Mouse (Mus musculus) kidney, embryonic 15.5 days (tissue): ENCODE measurements around the gene Ube2l6. TPM values are rescaled to one million over a fixed set of nuclear protein-coding genes. Genes with fewer than 3 reads are reported as not detected.
A peak's percentile ranks its signal among the peaks of the same experiment; 100 is the strongest.

ENCODE experiments used
- ATAC-seq: fragments of 200-750 bp; cut with Nextera tagmentation; replicated peaks from 2 replicates; pipeline ENCODE4 v1.8.0; 2017; ENCODE audit warnings: moderate TSS enrichment; ENCODE audit not compliant: low FRiP score
- H3K27ac ChIP-seq: fragments of 300-500 bp; sonication (generic); 2 replicates; pipeline ENCODE4 v1.5.1; 2015; ENCODE audit warnings: mild to moderate bottlenecking, inconsistent platforms
- H3K27me3 ChIP-seq: fragments of 300-500 bp; sonication (generic); 2 replicates; pipeline ENCODE4 v1.6.1; 2015; ENCODE audit warnings: inconsistent platforms
- H3K36me3 ChIP-seq: fragments of 300-500 bp; sonication (generic); 2 replicates; pipeline ENCODE4 v1.6.1; 2015; ENCODE audit warnings: inconsistent platforms
- H3K4me1 ChIP-seq: fragments of 300-500 bp; sonication (generic); 2 replicates; pipeline ENCODE4 v1.6.1; 2015; ENCODE audit warnings: inconsistent platforms
- H3K4me2 ChIP-seq: fragments of 300-500 bp; sonication (generic); 2 replicates; pipeline ENCODE4 v1.6.1; 2015; ENCODE audit warnings: moderate library complexity, mild to moderate bottlenecking, inconsistent platforms
- H3K4me3 ChIP-seq: fragments of 300-500 bp; sonication (generic); replicated peaks from 2 replicates; pipeline ENCODE4 v1.5.1; 2015; ENCODE audit warnings: mild to moderate bottlenecking, inconsistent platforms
- H3K9ac ChIP-seq: fragments of 300-500 bp; sonication (generic); 2 replicates; pipeline ENCODE4 v1.6.1; 2015; ENCODE audit warnings: mild to moderate bottlenecking, inconsistent platforms
- H3K9me3 ChIP-seq: fragments of 300-500 bp; sonication (generic); replicated peaks from 2 replicates; pipeline ENCODE4 v1.6.1; 2016; ENCODE audit warnings: inconsistent platforms
- WGBS: fragments of 180-500 bp; shearing (Covaris S2); methylation state at CpG from one replicate; pipeline ENCODE4 v1.1.7; 2015; ENCODE audit warnings: mixed read lengths; 5-methylcytosine and 5-hydroxymethylcytosine counted together
- polyA plus RNA-seq: library from polyadenylated mRNA; unstranded; fragments of >200 nt; fragmentation: Nextera tagmentation; extraction: Ambion mirVana; gene quantifications from 2 replicates; pipeline ENCODE4 v1.2.1, GENCODE M21; 2015

Ube2l6 gene
- polyA plus RNA-seq, 1 experiment from 2014 or later, result 51.1 TPM

DNA sequence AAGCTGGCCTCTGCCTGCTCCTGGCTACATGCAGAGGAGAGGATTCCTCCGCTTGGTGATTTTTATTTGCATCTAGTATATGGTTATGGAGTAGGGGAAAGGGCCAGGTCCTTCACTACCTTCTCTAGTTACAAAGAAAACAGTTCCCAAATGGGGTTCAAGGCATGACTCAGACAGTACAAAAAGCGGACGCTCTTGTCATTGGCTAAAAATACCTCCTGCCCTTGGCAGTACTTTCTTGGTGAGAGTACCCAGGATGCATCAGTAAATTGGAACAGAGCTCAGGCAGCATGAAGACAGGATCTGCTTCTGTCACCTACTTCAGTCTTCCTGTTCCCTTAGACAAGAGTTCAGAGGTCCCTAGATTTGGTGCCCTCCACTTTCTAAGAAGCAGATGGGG, 21.2 kb downstream of the Ube2l6 start:
- no peak overlapping the region for H3K4me3 ChIP-seq
- WGBS, result 22% methylated on average over 3 of the region's 3 CpGs

DNA sequence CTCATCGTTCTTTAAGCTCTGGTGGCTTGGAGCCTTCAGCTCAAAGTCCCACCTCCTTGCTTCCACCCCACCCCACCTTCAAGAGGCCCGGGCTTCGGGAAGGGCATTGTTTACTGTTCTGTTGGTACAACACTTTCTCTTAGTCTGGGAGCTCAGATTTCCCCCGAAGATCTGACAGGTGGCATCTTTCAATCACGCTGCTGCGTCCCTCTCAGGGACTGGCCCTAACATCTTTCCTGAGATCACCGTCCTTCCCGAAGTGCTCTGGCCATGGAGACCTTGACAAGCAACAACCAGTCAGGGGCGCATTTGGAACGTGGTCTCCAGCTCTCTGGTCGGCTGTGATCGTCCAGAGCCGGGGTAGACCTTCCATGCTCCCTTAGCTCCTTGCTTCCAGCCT, 23.9 kb downstream of the Ube2l6 start, which contains the start of gene Smtnl1:
TSS of gene Smtnl1 (minus strand) at position 101 of the 400 bp plus-strand sequence.
- Histone ChIP-seq H3K27ac (0 out of 2 replicates have a peak within 1 kb of the TSS, but pooled peaks have one; percentile 29), H3K9me3 (no peaks in the 10 kb centered on the region), H3K4me1 (peaks cover 9% of the 10 kb centered on the region), H3K4me2 (no peak within 1 kb of the TSS), H3K27me3 (no peaks in the 10 kb centered on the region), H3K4me3 (no peak within 1 kb of the TSS), H3K36me3 (no peaks in the 10 kb centered on the region), H3K9ac (no peak within 1 kb of the TSS)
- 52% methylated on average over 13 of the region's 13 CpGs for WGBS
- ATAC-seq, result no peak

More for the DNA sequence above, 21.2 kb downstream of the Ube2l6 start:
- Histone ChIP-seq H3K36me3 (no peaks in the 10 kb centered on the region), H3K9me3 (no peaks in the 10 kb centered on the region), H3K27me3 (no peaks in the 10 kb centered on the region), H3K4me2 (no peak overlapping the region), H3K4me1 (peaks cover 6% of the 10 kb centered on the region; the same call in 1 of the 2 replicates), H3K27ac (no peak overlapping the region), H3K9ac (no peak overlapping the region)
- no peak for ATAC-seq

DNA sequence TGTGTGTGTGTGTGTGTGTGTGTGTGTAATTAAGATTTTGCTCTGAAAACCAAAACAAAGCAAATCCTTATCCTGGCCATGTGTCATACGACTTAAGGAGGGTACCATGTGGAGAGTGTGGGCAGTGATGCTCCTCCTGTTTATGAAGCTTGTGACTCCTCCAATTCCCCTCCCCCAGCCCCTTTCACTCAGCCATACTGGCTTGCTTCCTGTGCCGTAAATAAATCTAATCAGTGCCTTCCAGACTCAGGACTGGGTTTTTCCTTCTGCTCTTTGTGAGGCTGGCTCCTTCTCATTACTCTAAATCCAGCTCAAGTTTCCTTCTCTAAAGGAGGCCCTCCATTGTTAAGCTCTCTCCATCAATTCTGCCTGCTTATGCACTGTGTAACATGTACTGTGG, 24.6 kb downstream of the Ube2l6 start:
- no peak for ATAC-seq

DNA sequence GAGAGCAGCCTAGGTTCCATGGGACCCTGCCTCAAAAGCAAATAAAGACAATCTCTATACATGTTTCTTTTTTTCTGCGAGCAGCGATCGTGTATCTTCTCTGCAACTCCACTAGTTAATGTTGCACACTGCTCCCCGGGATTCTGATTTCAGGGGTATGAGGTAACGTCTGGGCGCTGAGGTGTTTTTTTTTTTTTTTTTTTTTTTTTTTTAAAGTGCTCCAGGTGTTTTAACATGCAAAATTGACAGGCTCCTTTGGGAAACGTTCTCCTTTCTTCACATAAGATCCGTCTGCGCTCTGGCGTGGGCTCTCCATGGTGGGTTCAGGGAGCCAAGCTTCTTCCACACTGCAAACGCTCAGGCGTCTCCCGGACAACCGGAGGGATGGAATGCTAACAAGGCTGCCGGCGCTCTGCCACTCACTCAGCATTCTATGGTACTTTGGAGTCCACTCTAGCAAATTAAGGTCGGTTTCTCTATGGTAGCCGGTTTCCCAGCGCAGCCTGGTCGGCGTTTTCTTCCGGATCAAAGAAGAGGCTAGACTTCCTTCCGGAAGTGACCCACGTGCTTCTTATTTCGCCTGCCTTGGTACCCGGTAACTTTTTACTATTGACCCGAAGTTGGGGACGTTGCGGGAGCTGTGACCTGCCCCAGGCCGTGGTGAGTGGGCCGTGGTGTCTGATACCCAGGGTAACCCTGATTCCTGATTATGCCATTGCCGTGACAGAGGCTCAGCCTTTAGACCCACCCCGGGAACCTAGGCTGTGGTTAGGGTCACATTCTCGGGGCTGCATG, 28.1 kb downstream of the Ube2l6 start, which contains the start of gene Timm10:
TSS of gene Timm10 (plus strand) at position 510 of the 795 bp plus-strand sequence.
- H3K4me2 ChIP-seq, result peak within 1 kb of the TSS; percentile 85
- H3K27ac ChIP-seq, result 0 out of 2 replicates have a peak within 1 kb of the TSS, but pooled peaks have one; percentile 34
- H3K36me3 ChIP-seq, result peaks cover 19% of the 10 kb centered on the region
- WGBS, result under 1% methylated on average over 34 of the region's 34 CpGs
- H3K9me3 ChIP-seq, result no peaks in the 10 kb centered on the region
- H3K4me1 ChIP-seq, result peaks cover 14% of the 10 kb centered on the region
- peak within 1 kb of the TSS; percentile 65 for H3K4me3 ChIP-seq
- no peaks in the 10 kb centered on the region for H3K27me3 ChIP-seq
- peak; percentile 90 for ATAC-seq
- H3K9ac ChIP-seq, result peak within 1 kb of the TSS; percentile 69

More for the DNA sequence above, 24.6 kb downstream of the Ube2l6 start:
- Histone ChIP-seq H3K27me3 (no peaks in the 10 kb centered on the region), H3K9me3 (no peaks in the 10 kb centered on the region), H3K4me2 (no peak overlapping the region), H3K4me3 (no peak overlapping the region), H3K9ac (no peak overlapping the region), H3K4me1 (peaks cover 13% of the 10 kb centered on the region), H3K27ac (0 out of 2 replicates have a peak overlapping the region, but pooled peaks have one; percentile 29), H3K36me3 (no peaks in the 10 kb centered on the region)
- 19% methylated on average over 2 of the region's 2 CpGs for WGBS

DNA sequence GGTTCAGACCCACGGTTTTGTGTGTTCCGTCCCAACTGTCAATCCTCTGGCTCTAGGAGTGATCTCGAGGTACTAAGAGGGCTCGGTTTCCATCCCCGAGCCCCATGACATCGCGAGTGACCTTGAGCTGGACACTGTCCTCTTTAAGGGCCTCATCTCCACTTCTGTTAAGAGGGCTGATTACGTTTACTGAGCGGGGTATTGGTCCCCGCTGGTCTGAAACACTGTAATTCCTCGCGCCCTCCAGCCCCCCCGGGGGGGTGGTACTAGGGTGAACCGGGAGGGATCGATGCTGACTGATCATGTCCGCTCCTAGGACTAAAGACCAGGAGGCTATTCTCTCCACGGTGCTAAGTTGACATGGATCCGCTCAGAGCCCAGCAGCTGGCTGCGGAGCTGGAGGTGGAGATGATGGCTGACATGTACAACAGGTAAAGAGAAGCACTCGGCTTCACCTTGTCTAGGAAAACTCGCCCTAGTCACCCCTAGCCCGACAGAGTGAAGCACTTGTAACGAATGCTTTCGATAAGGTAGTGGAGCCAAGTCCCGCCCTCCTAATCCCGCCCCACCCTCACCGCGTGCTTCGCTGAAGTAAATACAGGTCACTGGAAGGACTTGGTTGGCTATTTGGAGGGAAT, 28.8 kb downstream of the Ube2l6 start:
- Histone ChIP-seq H3K36me3 (peaks cover 19% of the 10 kb centered on the region), H3K27ac (0 out of 2 replicates have a peak overlapping the region, but pooled peaks have one; percentile 34), H3K27me3 (no peaks in the 10 kb centered on the region), H3K4me3 (peak overlapping the region; percentile 65), H3K4me1 (peaks cover 18% of the 10 kb centered on the region), H3K9me3 (no peaks in the 10 kb centered on the region), H3K4me2 (peak overlapping the region; percentile 85), H3K9ac (peak overlapping the region; percentile 69)
- peak; percentile 33 for ATAC-seq
- WGBS, result under 1% methylated on average over 29 of the region's 29 CpGs

DNA sequence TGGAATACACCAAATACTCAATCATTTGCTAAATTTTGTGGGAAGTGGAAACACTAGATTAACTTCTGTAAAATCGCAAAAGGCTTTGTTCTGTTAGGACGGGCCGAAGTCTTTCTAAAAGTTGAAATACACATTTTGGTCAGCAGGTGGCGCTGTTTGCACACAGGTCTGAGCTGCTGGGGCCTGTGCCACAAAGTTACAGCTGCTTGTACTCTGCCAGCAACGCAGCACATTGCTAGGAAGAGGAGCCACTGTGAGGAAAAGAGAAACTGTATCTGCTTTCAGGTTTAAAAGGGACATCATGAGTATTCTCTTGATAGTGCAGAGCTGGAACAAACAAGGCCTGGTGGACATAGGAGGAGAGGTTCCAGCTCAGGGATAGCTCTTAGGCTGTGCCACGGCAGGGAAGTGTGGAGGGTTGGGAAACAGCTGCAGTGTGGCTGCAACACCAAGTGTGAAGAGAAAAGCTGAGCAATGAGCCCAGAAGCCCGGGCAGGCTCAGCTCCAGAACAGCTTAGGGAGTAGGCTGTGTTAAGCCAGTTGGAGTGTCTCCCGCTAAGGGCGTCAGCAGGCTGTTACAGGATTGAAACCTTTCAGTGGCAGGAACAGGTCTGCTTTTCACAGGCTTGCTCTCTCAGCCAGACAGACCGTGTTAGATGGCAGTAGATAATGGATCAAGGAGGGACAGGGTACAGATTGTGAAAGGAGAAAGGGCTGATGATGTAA, 33.2 kb downstream of the Ube2l6 start:
- H3K9me3 ChIP-seq, result no peaks in the 10 kb centered on the region
- 0 out of 2 replicates have a peak overlapping the region, but pooled peaks have one; percentile 41 for H3K27ac ChIP-seq
- H3K4me2 ChIP-seq, result no peak overlapping the region
- 30% methylated on average over 10 of the region's 10 CpGs for WGBS
- no peak overlapping the region for H3K4me3 ChIP-seq
- 0 out of 2 replicates have a peak overlapping the region, but pooled peaks have one; percentile 7 for H3K9ac ChIP-seq
- H3K27me3 ChIP-seq, result peaks cover under 1% of the 10 kb centered on the region; the same call in 1 of the 2 replicates
- H3K36me3 ChIP-seq, result peaks cover 19% of the 10 kb centered on the region
- peaks cover 8% of the 10 kb centered on the region; the same call in 1 of the 2 replicates for H3K4me1 ChIP-seq
- ATAC-seq, result peak; percentile 70

DNA sequence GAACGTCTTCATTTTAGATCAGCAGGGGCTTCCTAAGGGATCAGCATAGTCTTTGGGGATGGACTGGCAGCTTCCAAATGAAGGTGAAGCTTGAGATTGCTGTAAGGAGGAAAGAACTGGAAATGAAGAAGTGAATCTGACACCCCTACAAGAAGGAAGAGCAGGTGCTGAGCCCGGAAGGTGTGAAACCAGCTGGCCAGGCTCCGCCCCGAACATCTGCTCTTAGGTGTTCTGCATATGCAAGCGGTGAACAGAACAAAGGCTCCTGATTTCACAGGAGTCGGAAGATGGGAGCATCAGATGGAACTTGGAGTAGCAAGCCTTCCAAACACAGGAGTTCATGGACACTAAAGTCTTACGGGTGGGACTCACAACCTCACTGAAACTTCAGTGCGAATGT, 38.5 kb downstream of the Ube2l6 start:
- 57% methylated on average over 8 of the region's 8 CpGs for WGBS
- H3K27ac ChIP-seq, result no peak overlapping the region
- H3K4me1 ChIP-seq, result peaks cover 31% of the 10 kb centered on the region
- peaks cover 23% of the 10 kb centered on the region for H3K27me3 ChIP-seq
- no peak overlapping the region for H3K4me2 ChIP-seq
- ATAC-seq, result no peak
- no peak overlapping the region for H3K9ac ChIP-seq
- H3K9me3 ChIP-seq, result no peaks in the 10 kb centered on the region
- H3K36me3 ChIP-seq, result no peaks in the 10 kb centered on the region
- no peak overlapping the region for H3K4me3 ChIP-seq

DNA sequence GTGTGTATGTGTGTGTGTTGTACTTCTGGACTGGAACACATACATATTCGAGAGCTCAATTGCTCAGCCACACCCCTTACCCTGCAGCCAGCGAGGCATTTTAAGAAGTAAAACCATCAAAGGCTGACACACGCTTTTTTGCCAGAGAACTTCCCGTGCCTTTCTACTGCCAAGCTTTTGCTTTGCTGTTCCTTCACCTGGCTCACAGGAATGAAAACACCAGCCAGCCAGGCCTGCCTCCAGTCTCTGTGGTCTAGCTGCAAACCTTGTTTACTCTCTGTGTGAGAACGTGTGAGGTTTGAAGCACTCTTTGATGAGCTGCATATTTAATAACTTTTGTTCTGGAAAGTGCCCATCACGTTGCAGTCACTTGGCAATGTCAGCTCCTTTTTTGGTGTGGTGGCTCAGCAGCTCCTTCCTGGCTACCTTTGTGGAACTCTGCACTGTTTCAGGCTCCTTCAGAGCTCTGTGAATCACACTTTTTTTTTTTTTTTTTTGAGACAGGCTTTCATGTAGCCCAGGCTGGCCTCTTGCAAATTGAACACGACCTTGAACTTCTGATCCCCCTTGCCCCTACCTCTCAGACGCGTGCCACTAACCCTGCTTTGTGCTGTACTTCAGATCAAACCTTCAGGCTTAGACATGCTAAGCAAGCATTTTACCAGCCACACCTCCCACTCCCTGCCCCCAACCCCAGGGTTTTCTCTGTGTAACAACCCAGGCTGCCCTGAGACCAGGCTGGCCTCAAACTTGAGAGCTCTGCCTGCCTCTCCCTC, 39.4 kb downstream of the Ube2l6 start:
- no peak for ATAC-seq
- Histone ChIP-seq H3K9ac (no peak overlapping the region), H3K27me3 (peaks cover 23% of the 10 kb centered on the region), H3K9me3 (no peaks in the 10 kb centered on the region), H3K27ac (no peak overlapping the region), H3K4me2 (peak overlapping the region; percentile 95; the same call in 1 of the 2 replicates), H3K4me1 (peaks cover 33% of the 10 kb centered on the region), H3K4me3 (0 out of 2 replicates have a peak overlapping the region, but pooled peaks have one; percentile 73), H3K36me3 (no peaks in the 10 kb centered on the region)
- 37% methylated on average over 9 of the region's 9 CpGs for WGBS

DNA sequence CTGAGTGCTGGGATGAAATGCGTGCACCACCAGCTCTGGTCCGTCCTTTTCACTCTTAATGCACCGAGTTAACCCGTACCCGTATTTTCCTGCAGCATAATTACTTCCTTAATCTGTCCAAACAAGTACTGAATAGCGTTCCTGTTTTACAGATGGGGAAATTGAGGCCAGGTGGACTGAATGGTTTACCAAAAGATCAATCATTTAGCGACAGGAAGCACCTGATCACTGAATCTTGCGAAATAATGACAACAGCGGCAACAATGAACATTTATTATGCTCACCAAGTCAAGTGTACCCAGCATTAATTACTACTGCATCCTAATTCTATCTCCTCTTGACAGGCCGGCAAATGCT, 39.9 kb downstream of the Ube2l6 start, which contains the start of gene Slc43a1:
TSS of gene Slc43a1 (plus strand) at position 258 of the 357 bp plus-strand sequence.
- peaks cover 23% of the 10 kb centered on the region for H3K27me3 ChIP-seq
- peak within 1 kb of the TSS; percentile 73 for H3K4me3 ChIP-seq
- peak within 1 kb of the TSS; percentile 93 for H3K27ac ChIP-seq
- no peaks in the 10 kb centered on the region for H3K9me3 ChIP-seq
- 19% methylated on average over 10 of the region's 10 CpGs for WGBS
- no peaks in the 10 kb centered on the region for H3K36me3 ChIP-seq
- peak within 1 kb of the TSS; percentile 81 for H3K9ac ChIP-seq
- peak within 1 kb of the TSS; percentile 95 for H3K4me2 ChIP-seq
- H3K4me1 ChIP-seq, result peaks cover 33% of the 10 kb centered on the region
- ATAC-seq, result no peak

DNA sequence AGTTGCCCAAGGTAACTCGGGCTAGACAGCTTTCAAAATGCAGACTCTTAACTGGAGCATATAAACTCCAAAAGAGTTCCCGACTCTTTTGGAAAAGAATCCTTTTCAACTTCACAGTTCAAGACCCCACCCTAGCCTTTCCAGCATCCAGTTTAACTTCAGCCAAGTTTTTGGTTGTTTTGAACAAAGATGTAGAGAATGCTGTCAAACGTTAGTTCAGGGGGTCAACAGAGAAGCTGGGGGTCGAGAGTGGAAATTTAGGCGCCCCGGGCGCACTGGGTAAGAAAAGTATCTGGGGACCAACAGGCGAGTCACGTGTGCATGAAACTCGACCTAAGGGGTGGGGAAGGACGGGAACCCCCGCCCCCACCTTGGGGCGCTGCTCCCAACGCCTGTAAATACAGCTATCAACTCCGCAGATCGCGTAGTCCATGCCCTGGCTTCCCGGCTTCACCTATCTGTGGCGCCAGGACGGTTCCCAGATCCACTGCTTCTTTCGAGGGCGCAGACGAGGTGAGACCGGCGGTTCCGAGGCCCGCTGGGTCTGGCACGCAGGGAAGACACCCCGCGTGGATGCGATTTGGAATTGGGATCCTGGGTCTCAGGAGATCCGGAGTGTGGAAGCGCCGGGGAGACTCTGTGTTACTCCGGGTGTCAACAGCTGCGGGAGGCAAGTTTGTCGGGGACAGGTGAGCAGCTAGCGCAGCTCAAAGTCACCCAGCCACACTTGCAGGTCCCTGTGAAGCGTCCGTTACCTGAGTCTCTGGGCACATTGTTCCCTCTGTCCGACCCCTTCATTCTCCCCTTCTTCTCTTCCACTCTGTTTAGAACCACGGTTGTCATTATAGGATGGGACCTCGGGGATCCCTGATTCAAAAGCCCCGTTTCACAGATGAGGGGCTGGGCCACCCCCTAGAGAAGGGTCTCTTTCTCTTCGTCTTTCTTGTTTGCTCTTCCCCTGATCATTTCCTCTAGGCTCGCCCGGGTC, 40.7 kb downstream of the Ube2l6 start:
- H3K36me3 ChIP-seq, result no peaks in the 10 kb centered on the region
- H3K27me3 ChIP-seq, result peaks cover 23% of the 10 kb centered on the region
- peaks cover 33% of the 10 kb centered on the region for H3K4me1 ChIP-seq
- peak; percentile 46 for ATAC-seq
- peak overlapping the region; percentile 81 for H3K9ac ChIP-seq
- H3K27ac ChIP-seq, result peak overlapping the region; percentile 93
- under 1% methylated on average over 47 of the region's 47 CpGs for WGBS
- H3K4me2 ChIP-seq, result peak overlapping the region; percentile 95
- peak overlapping the region; percentile 73 for H3K4me3 ChIP-seq
- no peaks in the 10 kb centered on the region for H3K9me3 ChIP-seq
